Mouse (Mus musculus) neural tube, embryonic 11.5 days (tissue): Measurements from ENCODE around the gene Rbfox1. TPM values are rescaled to one million over a fixed set of nuclear protein-coding genes. Genes with fewer than 3 reads are reported as not detected.

Source experiments
- ATAC-seq: fragments of 200-750 bp; cut with Nextera tagmentation; 2 replicates; pipeline ENCODE4 v1.8.0; 2017; ENCODE audit warnings: moderate number of reproducible peaks, mild to moderate bottlenecking, moderate TSS enrichment, moderate library complexity; ENCODE audit not compliant: insufficient read depth, low FRiP score, low TSS enrichment
- DNase-seq: peaks from one replicate; pipeline ENCODE4 v3.0.0-alpha.2; 2015; ENCODE audit warnings: low spot score
- H3K27ac ChIP-seq: fragments of 300-500 bp; sonication (generic); 2 replicates; pipeline ENCODE4 v1.5.1; 2014; ENCODE audit warnings: low read depth, mild to moderate bottlenecking, low read length
- H3K27me3 ChIP-seq: fragments of 300-500 bp; sonication (generic); 2 replicates; pipeline ENCODE4 v1.6.1; 2014; ENCODE audit warnings: mild to moderate bottlenecking, low read length, mixed read lengths; ENCODE audit not compliant: control insufficient read depth, insufficient read depth
- H3K36me3 ChIP-seq: fragments of 300-500 bp; sonication (generic); 2 replicates; pipeline ENCODE4 v1.6.1; 2014; ENCODE audit warnings: mild to moderate bottlenecking, low read length, moderate library complexity, mixed read lengths; ENCODE audit not compliant: control insufficient read depth, insufficient read depth
- H3K4me1 ChIP-seq: fragments of 300-500 bp; sonication (generic); 2 replicates; pipeline ENCODE4 v1.6.1; 2014; ENCODE audit warnings: low read length, mixed read lengths; ENCODE audit not compliant: control insufficient read depth, insufficient read depth
- H3K4me2 ChIP-seq: fragments of 300-500 bp; sonication (generic); 2 replicates; pipeline ENCODE4 v1.6.1; 2014; ENCODE audit warnings: low read depth, mild to moderate bottlenecking, moderate library complexity
- H3K4me3 ChIP-seq: fragments of 300-500 bp; sonication (generic); 2 replicates; pipeline ENCODE4 v1.5.1; 2014; ENCODE audit warnings: low read depth, low read length
- H3K9ac ChIP-seq: fragments of 300-500 bp; sonication (generic); 2 replicates; pipeline ENCODE4 v1.6.1; 2014; ENCODE audit warnings: mild to moderate bottlenecking, low read length
- H3K9me3 ChIP-seq: fragments of 300-500 bp; sonication (generic); 2 replicates; pipeline ENCODE4 v1.6.1; 2016; ENCODE audit warnings: low read length; ENCODE audit not compliant: control insufficient read depth
- WGBS: fragments of 180-500 bp; shearing (Covaris S2); extraction: QIAGEN DNeasy Blood & Tissue Kit; methylation state at CpG from one replicate; pipeline ENCODE4 v1.1.7; 2014; 5-methylcytosine and 5-hydroxymethylcytosine counted together
- polyA plus RNA-seq: library from polyadenylated mRNA; unstranded; fragments of >200 nt; fragmentation: Nextera tagmentation; extraction: Ambion mirVana; gene quantifications from 2 replicates; pipeline ENCODE4 v1.2.1, GENCODE M21; 2014

Rbfox1 gene
- polyA plus RNA-seq, 1 experiment from 2014 or later, result 32.9 TPM

- Histone ChIP-seq H3K9me3 (no peaks in the 10 kb centered on the region), H3K36me3 (no peaks in the 10 kb centered on the region), H3K27ac (no peak overlapping the region), H3K9ac (no peak overlapping the region), H3K4me2 (no peak overlapping the region), H3K27me3 (no peaks in the 10 kb centered on the region), H3K4me3 (no peak overlapping the region), H3K4me1 (no peaks in the 10 kb centered on the region)
- 85% methylated on average over 4 of the region's 4 CpGs for WGBS
- no peak for DNase-seq
- no peak for ATAC-seq
These were observed 279.3 kb downstream of the Rbfox1 start for GRCm38 (mm10) chr16:6164476-6164875.

GRCm38 (mm10) chr16:6169346-6169745 lies 284.2 kb downstream of the Rbfox1 start:
- no peak overlapping the region for H3K9ac ChIP-seq
- H3K27me3 ChIP-seq, result no peaks in the 10 kb centered on the region
- no peaks in the 10 kb centered on the region for H3K4me1 ChIP-seq
- H3K36me3 ChIP-seq, result no peaks in the 10 kb centered on the region
- ATAC-seq (no peak), DNase-seq (no peak)
- H3K4me2 ChIP-seq, result no peak overlapping the region
- H3K4me3 ChIP-seq, result no peak overlapping the region
- 89% methylated on average over 5 of the region's 5 CpGs for WGBS
- no peak overlapping the region for H3K27ac ChIP-seq
- no peaks in the 10 kb centered on the region for H3K9me3 ChIP-seq

GRCm38 (mm10) chr16:6180819-6181218 lies 295.7 kb downstream of the Rbfox1 start:
- H3K9me3 ChIP-seq, result no peaks in the 10 kb centered on the region
- H3K4me3 ChIP-seq, result no peak overlapping the region
- H3K27ac ChIP-seq, result no peak overlapping the region
- H3K4me2 ChIP-seq, result no peak overlapping the region
- no peaks in the 10 kb centered on the region for H3K36me3 ChIP-seq
- H3K9ac ChIP-seq, result no peak overlapping the region
- WGBS, result 74% methylated on average over 9 of the region's 9 CpGs
- DNase-seq, result no peak
- H3K4me1 ChIP-seq, result no peaks in the 10 kb centered on the region
- no peaks in the 10 kb centered on the region for H3K27me3 ChIP-seq
- no peak for ATAC-seq

- H3K4me3 ChIP-seq, result no peak overlapping the region
- ATAC-seq (no peak), DNase-seq (no peak)
- no peak overlapping the region for H3K4me2 ChIP-seq
- no peaks in the 10 kb centered on the region for H3K27me3 ChIP-seq
- H3K36me3 ChIP-seq, result no peaks in the 10 kb centered on the region
- no peak overlapping the region for H3K9ac ChIP-seq
- H3K27ac ChIP-seq, result no peak overlapping the region
- no peaks in the 10 kb centered on the region for H3K9me3 ChIP-seq
- no peaks in the 10 kb centered on the region for H3K4me1 ChIP-seq
These were observed 297.2 kb downstream of the Rbfox1 start for GRCm38 (mm10) chr16:6182329-6182728.

- WGBS, result 84% methylated on average over 2 of the region's 2 CpGs
- H3K36me3 ChIP-seq, result no peaks in the 10 kb centered on the region
- no peak for DNase-seq
- no peaks in the 10 kb centered on the region for H3K9me3 ChIP-seq
- no peak overlapping the region for H3K27ac ChIP-seq
- no peaks in the 10 kb centered on the region for H3K27me3 ChIP-seq
- H3K4me1 ChIP-seq, result no peaks in the 10 kb centered on the region
- H3K4me3 ChIP-seq, result no peak overlapping the region
- H3K9ac ChIP-seq, result no peak overlapping the region
- no peak overlapping the region for H3K4me2 ChIP-seq
- ATAC-seq, result no peak
These were observed 307.2 kb downstream of the Rbfox1 start for GRCm38 (mm10) chr16:6192358-6192757.

- Histone ChIP-seq H3K4me1 (no peaks in the 10 kb centered on the region), H3K27me3 (no peaks in the 10 kb centered on the region), H3K27ac (no peak overlapping the region), H3K4me2 (no peak overlapping the region), H3K9me3 (no peaks in the 10 kb centered on the region), H3K36me3 (no peaks in the 10 kb centered on the region), H3K9ac (no peak overlapping the region), H3K4me3 (no peak overlapping the region)
- ATAC-seq (no peak), DNase-seq (no peak)
These were observed 321.3 kb downstream of the Rbfox1 start for GRCm38 (mm10) chr16:6206431-6206830.

GRCm38 (mm10) chr16:6212916-6213315 lies 327.8 kb downstream of the Rbfox1 start:
- H3K9ac ChIP-seq, result no peak overlapping the region
- 24% methylated on average over 3 of the region's 3 CpGs for WGBS
- no peaks in the 10 kb centered on the region for H3K36me3 ChIP-seq
- ATAC-seq (no peak), DNase-seq (peak; percentile 22)
- no peak overlapping the region for H3K4me3 ChIP-seq
- no peaks in the 10 kb centered on the region for H3K27me3 ChIP-seq
- H3K4me1 ChIP-seq, result no peaks in the 10 kb centered on the region
- H3K27ac ChIP-seq, result no peak overlapping the region
- no peak overlapping the region for H3K4me2 ChIP-seq
- H3K9me3 ChIP-seq, result no peaks in the 10 kb centered on the region

- WGBS, result 76% methylated on average over 6 of the region's 6 CpGs
- ATAC-seq, result no peak
- H3K9me3 ChIP-seq, result no peaks in the 10 kb centered on the region
These were observed 342.3 kb downstream of the Rbfox1 start for GRCm38 (mm10) chr16:6227449-6227848.

GRCm38 (mm10) chr16:6232966-6233365 lies 347.8 kb downstream of the Rbfox1 start:
- no peak overlapping the region for H3K4me2 ChIP-seq
- WGBS, result 84% methylated on average over 2 of the region's 2 CpGs
- H3K27ac ChIP-seq, result no peak overlapping the region
- H3K9ac ChIP-seq, result no peak overlapping the region
- ATAC-seq (no peak), DNase-seq (no peak)
- H3K9me3 ChIP-seq, result no peaks in the 10 kb centered on the region
- no peak overlapping the region for H3K4me3 ChIP-seq
- no peaks in the 10 kb centered on the region for H3K4me1 ChIP-seq
- H3K27me3 ChIP-seq, result no peaks in the 10 kb centered on the region
- no peaks in the 10 kb centered on the region for H3K36me3 ChIP-seq

More at GRCm38 (mm10) chr16:6227449-6227848, 342.3 kb downstream of the Rbfox1 start:
- H3K27me3 ChIP-seq, result no peaks in the 10 kb centered on the region
- H3K27ac ChIP-seq, result no peak overlapping the region
- H3K4me2 ChIP-seq, result no peak overlapping the region
- no peaks in the 10 kb centered on the region for H3K36me3 ChIP-seq
- DNase-seq, result no peak
- no peak overlapping the region for H3K4me3 ChIP-seq
- H3K4me1 ChIP-seq, result no peaks in the 10 kb centered on the region
- no peak overlapping the region for H3K9ac ChIP-seq
